Mouse (Mus musculus) left cerebral cortex, postnatal 14 days (tissue): ENCODE results near the gene Nid1. TPM values are rescaled to one million over a fixed set of nuclear protein-coding genes. Genes with fewer than 3 reads are reported as not detected.

ENCODE experiments used
- total RNA-seq, 2 experiments: library from RNA; stranded (reverse); gene quantifications; 2 replicates each; pipeline ENCODE4 v1.2.3; 2021

Nid1 gene
- total RNA-seq, 2 experiments from 2014 or later, result 22.4 to 22.9 TPM

Other genes starting within 250 kb of the Nid1 start
- 10 to 100 TPM; 17.0 to 19.2 TPM for gene Gpr137b, start 43.5 kb upstream of the Nid1 start, total RNA-seq
- 10 to 100 TPM; 34.8 to 44.6 TPM for gene Lyst, start 152.8 kb downstream of the Nid1 start, total RNA-seq